Mouse (Mus musculus): ENCODE results near the gene Rusc2.

Gene Rusc2

GRCm38 (mm10) chr4:43384083-43384460, 2.3 kb downstream of the Rusc2 start:
- no peak for DNase-seq (ENCODE audit: low read depth, low spot score)

GRCm38 (mm10) chr4:43384541-43384940, 2.8 kb downstream of the Rusc2 start:
- no peak for DNase-seq (ENCODE audit: low read depth, low spot score)

GRCm38 (mm10) chr4:43386932-43387331, 5.2 kb downstream of the Rusc2 start:
- DNase-seq (ENCODE audit: low read depth, low spot score): no peak

GRCm38 (mm10) chr4:43389390-43389789, 7.6 kb downstream of the Rusc2 start:
- no peak for DNase-seq (ENCODE audit: low read depth, low spot score)

GRCm38 (mm10) chr4:43389845-43390440, 8.2 kb downstream of the Rusc2 start:
- DNase-seq (ENCODE audit: low read depth, low spot score): no peak

GRCm38 (mm10) chr4:43391521-43392050, 9.8 kb downstream of the Rusc2 start:
- no peak for DNase-seq (ENCODE audit: low read depth, low spot score)

GRCm38 (mm10) chr4:43394345-43394891, 12.6 kb downstream of the Rusc2 start:
- no peak for DNase-seq (ENCODE audit: low read depth, low spot score)

GRCm38 (mm10) chr4:43395147-43395546, 13.4 kb downstream of the Rusc2 start:
- DNase-seq (ENCODE audit: low read depth, low spot score): no peak

GRCm38 (mm10) chr4:43395836-43396235, 14.1 kb downstream of the Rusc2 start:
- no peak for DNase-seq (ENCODE audit: low read depth, low spot score)

- no peak for DNase-seq (ENCODE audit: low read depth, low spot score)
Observed at GRCm38 (mm10) chr4:43396381-43396780, 14.6 kb downstream of the Rusc2 start.

- no peak for DNase-seq (ENCODE audit: low read depth, low spot score)
Observed at GRCm38 (mm10) chr4:43398014-43398413, 16.2 kb downstream of the Rusc2 start.

GRCm38 (mm10) chr4:43398829-43399331, 17.1 kb downstream of the Rusc2 start:
- DNase-seq (ENCODE audit: low read depth, low spot score): no peak

- no peak for DNase-seq (ENCODE audit: low read depth, low spot score)
Observed at GRCm38 (mm10) chr4:43399391-43400131, 17.8 kb downstream of the Rusc2 start.

GRCm38 (mm10) chr4:43400976-43401375, 19.2 kb downstream of the Rusc2 start:
- DNase-seq (ENCODE audit: low read depth, low spot score): no peak

- no peak for DNase-seq (ENCODE audit: low read depth, low spot score)
Observed at GRCm38 (mm10) chr4:43401486-43401885, 19.7 kb downstream of the Rusc2 start.

GRCm38 (mm10) chr4:43402212-43402611, 20.4 kb downstream of the Rusc2 start:
- no peak for DNase-seq (ENCODE audit: low read depth, low spot score)

GRCm38 (mm10) chr4:43404697-43405096, 22.9 kb downstream of the Rusc2 start:
- no peak for DNase-seq (ENCODE audit: low read depth, low spot score)

- DNase-seq (ENCODE audit: low read depth, low spot score): no peak
Observed at GRCm38 (mm10) chr4:43406162-43406971, 24.6 kb downstream of the Rusc2 start.

GRCm38 (mm10) chr4:43407071-43407920, 25.5 kb downstream of the Rusc2 start:
- no peak for DNase-seq (ENCODE audit: low read depth, low spot score)

GRCm38 (mm10) chr4:43414761-43415160, 33.0 kb downstream of the Rusc2 start:
- DNase-seq (ENCODE audit: low read depth, low spot score): no peak

All from c-Kit-negative CD71-positive TER-119-positive erythroid progenitor cells, embryonic 14.5 days (primary cell).